Mouse (Mus musculus) spleen, adult 2 months (tissue): ENCODE data around the gene Sp6. TPM values are rescaled to one million over a fixed set of nuclear protein-coding genes. Genes with fewer than 3 reads are reported as not detected.

ENCODE experiments used
- DNase-seq, 2 experiments: peaks; one replicate each; pipeline versions ENCODE4 v3.0.0 to v3.0.0-alpha.2; 2012 to 2021; ENCODE audit warnings: low spot score in 2 of 2, low read depth in 1 of 2
- H3K27ac ChIP-seq: fragments of 200-500 bp; 2 replicates; pipeline ENCODE4 v1.5.1; 2012; ENCODE audit warnings: low read length, inconsistent platforms; ENCODE audit not compliant: insufficient read depth
- H3K27me3 ChIP-seq: fragments of 200-500 bp; 2 replicates; pipeline ENCODE4 v1.6.1; 2012; ENCODE audit warnings: mild to moderate bottlenecking, moderate library complexity, low read length, inconsistent platforms; ENCODE audit not compliant: control insufficient read depth, insufficient read depth
- H3K36me3 ChIP-seq: fragments of 200-500 bp; 2 replicates; pipeline ENCODE4 v1.6.1; 2012; ENCODE audit warnings: mild to moderate bottlenecking, low read length, inconsistent platforms; ENCODE audit not compliant: control insufficient read depth, insufficient read depth
- H3K4me1 ChIP-seq: fragments of 200-500 bp; 2 replicates; pipeline ENCODE4 v1.6.1; 2011; ENCODE audit warnings: inconsistent platforms; ENCODE audit not compliant: control insufficient read depth, insufficient read depth, insufficient read length
- H3K4me3 ChIP-seq: fragments of 200-500 bp; 2 replicates; pipeline ENCODE4 v1.5.1; 2011; ENCODE audit warnings: mild to moderate bottlenecking, inconsistent platforms; ENCODE audit not compliant: insufficient read depth, insufficient read length; ENCODE audit errors: extremely low read depth
- CTCF ChIP-seq: fragments of 200-500 bp; IDR thresholded peaks from 2 replicates; pipeline ENCODE4 v1.5.1; 2011; ENCODE audit warnings: mild to moderate bottlenecking, inconsistent platforms; ENCODE audit not compliant: insufficient read depth, insufficient read length, insufficient replicate concordance; ENCODE audit errors: extremely low read depth
- POLR2A ChIP-seq: fragments of 200-500 bp; IDR thresholded peaks from 2 replicates; pipeline ENCODE4 v1.6.1; 2011; ENCODE audit warnings: low read depth, low read length, inconsistent platforms
- WGBS: fragments of 180-500 bp; shearing (Covaris S2); methylation state at CpG from one replicate; pipeline ENCODE4 v1.1.7; 2018; 5-methylcytosine and 5-hydroxymethylcytosine counted together
- polyA plus RNA-seq: library from polyadenylated mRNA; depleted of rRNA; stranded (reverse); fragments of >200 nt; gene quantifications from 2 replicates; pipeline ENCODE4 v1.2.3, GENCODE M21; 2012; rRNA removed

The Sp6 gene
- polyA plus RNA-seq, 1 experiment, result 0.57 TPM

DNA sequence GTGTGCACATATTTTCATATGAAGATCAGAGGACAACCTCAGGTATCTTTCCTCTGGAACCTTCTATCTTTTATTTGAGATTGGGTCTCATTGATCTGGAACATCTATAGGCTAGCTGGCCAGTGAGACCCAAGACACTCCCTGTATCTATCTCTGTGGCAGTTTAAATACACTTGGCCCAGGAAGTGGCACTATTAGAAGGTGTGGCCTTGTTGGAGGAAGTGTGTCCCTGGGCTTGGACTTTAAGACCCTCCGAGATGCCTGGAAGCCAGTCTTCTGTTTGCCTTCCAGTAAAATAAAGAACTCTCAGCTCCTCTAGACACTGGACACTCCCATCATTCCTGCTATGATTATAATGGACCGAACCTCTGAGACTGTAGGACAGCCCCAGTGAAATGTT, 56.6 kb downstream of the Sp6 start:
- TF ChIP-seq POLR2A (no peak), CTCF (no peak)
- no peak overlapping the region for H3K4me3 ChIP-seq
- DNase-seq, result no peak

DNA sequence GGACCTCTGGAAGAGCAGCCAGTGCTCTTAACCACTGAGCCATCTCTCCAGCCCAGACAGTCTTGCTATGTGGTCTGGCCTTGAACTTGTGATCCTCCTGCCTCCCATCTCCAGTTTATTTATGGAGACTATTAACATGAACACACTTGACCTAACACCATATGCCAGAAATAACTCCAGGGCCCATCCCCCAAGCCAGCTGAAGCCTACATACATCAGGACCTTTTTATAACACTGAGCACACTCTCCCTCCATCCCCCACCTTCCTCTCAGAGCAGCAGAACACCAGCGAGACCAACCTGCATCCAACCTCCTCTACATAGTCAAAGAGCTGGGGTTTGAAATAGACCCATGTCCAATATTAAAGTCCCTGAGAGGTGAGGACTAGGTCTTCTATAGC, 57.9 kb downstream of the Sp6 start:
- TF ChIP-seq POLR2A, result no peak
- no peak for TF ChIP-seq CTCF
- Histone ChIP-seq H3K4me1 (no peaks in the 10 kb centered on the region), H3K27ac (no peak overlapping the region), H3K4me3 (no peak overlapping the region), H3K27me3 (no peaks in the 10 kb centered on the region), H3K36me3 (peaks cover 17% of the 10 kb centered on the region)
- 75% methylated on average over 1 of the region's 1 CpGs for WGBS
- no peak for DNase-seq

More for the DNA sequence above, 56.6 kb downstream of the Sp6 start:
- Histone ChIP-seq H3K27ac (no peak overlapping the region), H3K4me1 (no peaks in the 10 kb centered on the region), H3K27me3 (no peaks in the 10 kb centered on the region), H3K36me3 (peaks cover 17% of the 10 kb centered on the region)
- 84% methylated on average over 2 of the region's 2 CpGs for WGBS

DNA sequence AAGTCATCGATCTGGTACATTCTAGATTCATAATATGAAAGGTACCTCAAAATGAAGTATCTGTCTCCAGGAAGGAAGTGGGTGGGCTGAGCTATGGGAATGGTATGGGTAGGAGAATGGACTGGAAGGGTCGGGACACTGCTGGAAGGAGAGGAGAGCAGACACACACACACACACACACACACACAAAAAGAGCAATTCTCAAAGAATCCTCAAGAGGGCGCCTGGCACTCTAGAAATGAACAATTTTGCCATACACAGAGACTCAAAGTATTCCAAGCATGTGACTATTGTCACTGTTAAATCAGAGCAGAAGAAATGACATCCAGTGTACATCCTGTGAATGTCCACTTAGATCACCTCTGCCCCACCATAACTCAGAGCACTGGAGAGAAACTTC, 59.3 kb downstream of the Sp6 start:
- 30% methylated on average over 3 of the region's 3 CpGs for WGBS
- no peak for DNase-seq
- Histone ChIP-seq H3K27ac (no peak overlapping the region), H3K4me3 (no peak overlapping the region), H3K4me1 (no peaks in the 10 kb centered on the region), H3K27me3 (no peaks in the 10 kb centered on the region), H3K36me3 (peaks cover 11% of the 10 kb centered on the region)
- TF ChIP-seq POLR2A (no peak), CTCF (no peak)

DNA sequence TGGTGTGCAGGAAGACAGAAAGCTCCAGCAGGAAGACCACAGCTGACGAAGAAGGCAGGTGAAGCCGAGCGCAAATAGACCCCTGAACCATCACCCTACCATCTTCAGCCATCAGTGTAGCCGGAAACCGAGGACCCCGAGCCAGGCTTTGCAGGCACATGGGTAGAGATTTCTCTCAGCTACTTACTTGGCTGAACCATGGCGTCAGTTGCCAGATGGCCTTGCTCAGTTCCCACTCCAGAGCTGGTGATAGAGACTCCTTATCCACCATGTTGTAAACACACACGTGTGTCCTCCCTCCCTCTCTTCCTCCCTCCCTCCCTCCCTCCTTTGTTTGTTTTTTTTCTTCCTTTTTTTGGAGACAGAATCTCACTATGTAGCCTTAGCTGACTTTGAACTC, 61.0 kb downstream of the Sp6 start:
- Histone ChIP-seq H3K4me1 (no peaks in the 10 kb centered on the region), H3K27ac (no peak overlapping the region), H3K4me3 (no peak overlapping the region), H3K36me3 (no peaks in the 10 kb centered on the region), H3K27me3 (no peaks in the 10 kb centered on the region)
- TF ChIP-seq POLR2A, result no peak
- TF ChIP-seq CTCF, result no peak
- no peak for DNase-seq
- WGBS, result 71% methylated on average over 8 of the region's 8 CpGs

Other genes starting within 250 kb of the Sp6 start
- 27.2 and 28.6 TPM in 2 replicates for gene Snx11, start 235.8 kb upstream of the Sp6 start, polyA plus RNA-seq
- 13.9 and 18.2 TPM in 2 replicates for gene Cbx1, start 224.3 kb upstream of the Sp6 start, polyA plus RNA-seq
- gene Nfe2l1, start 183.4 kb upstream of the Sp6 start, polyA plus RNA-seq, result 63.0 and 76.9 TPM in 2 replicates
- 7.6 and 10.6 TPM in 2 replicates for gene Copz2, start 163.5 kb upstream of the Sp6 start, polyA plus RNA-seq
- 31.7 and 36.0 TPM in 2 replicates for gene Cdk5rap3, start 96.9 kb upstream of the Sp6 start, polyA plus RNA-seq
- 1.8 and 2.2 TPM in 2 replicates for gene Prr15l, start 85.3 kb upstream of the Sp6 start, polyA plus RNA-seq
- gene Pnpo, start 69.4 kb upstream of the Sp6 start, polyA plus RNA-seq, result 33.2 and 57.0 TPM in 2 replicates
- 23.9 and 29.1 TPM in 2 replicates for gene Sp2, start 30.4 kb upstream of the Sp6 start, polyA plus RNA-seq
- gene Scrn2, start 16.5 kb downstream of the Sp6 start, polyA plus RNA-seq, result 10.0 and 12.3 TPM in 2 replicates
- gene Lrrc46, start 28.0 kb downstream of the Sp6 start, polyA plus RNA-seq, result 0.06 TPM in 1 of 2 replicates, not detected in the other
- gene Mrpl10, start 28.2 kb downstream of the Sp6 start, polyA plus RNA-seq, result 57.6 and 58.1 TPM in 2 replicates
- gene Osbpl7, start 37.2 kb downstream of the Sp6 start, polyA plus RNA-seq, result 19.1 and 23.4 TPM in 2 replicates
- gene Tbx21, start 101.9 kb downstream of the Sp6 start, polyA plus RNA-seq, result 10.9 and 14.4 TPM in 2 replicates
- gene Tbkbp1, start 138.1 kb downstream of the Sp6 start, polyA plus RNA-seq, result 16.3 and 20.0 TPM in 2 replicates
- 20.8 and 22.8 TPM in 2 replicates for gene Kpnb1, start 174.5 kb downstream of the Sp6 start, polyA plus RNA-seq